Mouse (Mus musculus): Measurements from ENCODE around the gene Rec114.

Gene Rec114

GRCm38 (mm10) chr9:58718964-58719363 is 24.8 kb downstream of the Rec114 start:
- in situ Hi-C loops (cut with MboI, MseI), result loop anchor here (25.0 kb wide), 1 partner anchor 1882 kb away; no protein-coding TSS in a partner anchor

GRCm38 (mm10) chr9:58716886-58717285 is 26.9 kb downstream of the Rec114 start:
- in situ Hi-C loops (cut with MboI, MseI), result loop anchor here (25.0 kb wide), 1 partner anchor 1880 kb away; no protein-coding TSS in a partner anchor

GRCm38 (mm10) chr9:58710642-58711041 is 33.1 kb downstream of the Rec114 start:
- in situ Hi-C loops (cut with MboI, MseI), result loop anchor here (25.0 kb wide), 1 partner anchor 1873 kb away; no protein-coding TSS in a partner anchor

DNA sequence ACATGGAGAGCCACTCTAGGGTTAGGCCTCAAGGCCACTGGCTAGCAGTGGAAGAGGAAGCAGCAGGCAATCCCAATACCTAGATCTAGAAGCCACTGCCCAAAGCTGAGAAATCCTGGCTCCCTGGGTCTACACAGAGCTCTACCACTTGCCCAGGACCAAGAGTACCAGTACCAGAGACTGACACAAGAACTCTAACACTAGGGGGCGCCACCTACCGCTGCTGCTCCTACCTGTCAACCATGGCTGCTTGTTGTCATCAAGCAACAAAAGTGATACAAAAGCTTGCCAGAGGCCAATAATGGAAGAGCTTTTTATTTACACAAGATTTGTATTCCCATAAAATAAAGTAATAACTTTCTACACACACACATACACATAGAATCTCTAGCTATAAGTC is 33.8 kb downstream of the Rec114 start:
- in situ Hi-C loops (cut with MboI, MseI), result loop anchor here (25.0 kb wide), 1 partner anchor 1873 kb away; no protein-coding TSS in a partner anchor

DNA sequence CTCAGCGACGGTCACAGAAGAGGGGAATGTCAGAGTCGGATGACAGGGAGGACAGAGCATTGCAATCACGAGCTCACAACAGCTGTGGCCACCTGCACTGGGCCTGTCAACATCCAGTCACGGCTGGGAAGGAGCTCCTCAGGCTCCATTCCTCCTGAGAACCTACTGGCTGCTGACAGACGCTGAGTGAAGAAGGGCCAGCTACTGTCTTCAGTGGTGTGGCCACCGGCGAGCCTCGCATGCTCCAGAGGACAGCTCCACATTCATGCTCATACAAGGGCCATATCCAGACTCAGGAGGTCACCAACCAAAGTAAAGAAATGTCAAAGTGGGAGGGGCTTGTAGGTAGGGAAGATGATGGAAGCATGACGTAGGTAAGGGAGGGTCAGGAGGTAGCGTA is 36.0 kb downstream of the Rec114 start:
- in situ Hi-C loops (cut with MboI, MseI), result loop anchor here (25.0 kb wide), 1 partner anchor 1870 kb away; no protein-coding TSS in a partner anchor

DNA sequence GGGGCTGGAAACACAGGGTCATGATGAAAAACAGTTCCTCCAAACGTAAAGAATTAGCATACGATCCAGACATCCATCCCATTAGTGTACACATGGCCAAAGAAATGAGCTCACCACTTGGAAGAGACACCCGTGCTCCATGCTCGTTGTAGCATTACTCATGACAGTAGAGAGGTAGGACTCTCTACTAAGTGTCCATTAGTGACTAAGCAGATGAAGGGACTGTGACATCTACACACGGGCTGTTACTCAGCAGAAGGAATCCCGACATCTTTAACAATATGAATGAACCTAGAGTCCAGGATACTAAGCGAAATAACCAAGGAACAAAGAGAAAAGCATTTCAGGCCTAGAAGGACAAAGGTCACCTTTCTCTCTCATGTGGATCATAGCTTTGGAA is 37.7 kb downstream of the Rec114 start:
- in situ Hi-C loops (cut with MboI, MseI), result loop anchor here (25.0 kb wide), 1 partner anchor 1869 kb away; no protein-coding TSS in a partner anchor

DNA sequence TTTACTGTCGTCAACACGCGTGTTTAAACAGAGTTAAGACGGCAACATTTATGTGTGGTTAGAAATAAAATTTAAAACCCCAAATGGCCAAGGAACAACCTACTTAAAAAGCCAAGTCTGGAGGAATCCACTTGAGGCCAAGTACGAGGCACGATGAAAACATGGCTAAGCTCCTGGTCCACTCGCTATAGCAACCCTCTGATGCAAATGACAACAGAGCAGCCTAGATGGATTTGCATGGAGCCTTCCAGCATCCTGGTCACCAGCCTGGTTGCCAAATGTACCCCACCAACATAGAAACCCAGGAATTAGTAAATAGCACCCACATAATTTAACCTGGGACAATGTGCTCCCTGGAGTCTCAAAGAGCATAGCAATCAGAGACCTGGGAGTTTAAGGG is 40.0 kb downstream of the Rec114 start:
- in situ Hi-C loops (cut with MboI, MseI), result loop anchor here (25.0 kb wide), 1 partner anchor 1866 kb away; no protein-coding TSS in a partner anchor

DNA sequence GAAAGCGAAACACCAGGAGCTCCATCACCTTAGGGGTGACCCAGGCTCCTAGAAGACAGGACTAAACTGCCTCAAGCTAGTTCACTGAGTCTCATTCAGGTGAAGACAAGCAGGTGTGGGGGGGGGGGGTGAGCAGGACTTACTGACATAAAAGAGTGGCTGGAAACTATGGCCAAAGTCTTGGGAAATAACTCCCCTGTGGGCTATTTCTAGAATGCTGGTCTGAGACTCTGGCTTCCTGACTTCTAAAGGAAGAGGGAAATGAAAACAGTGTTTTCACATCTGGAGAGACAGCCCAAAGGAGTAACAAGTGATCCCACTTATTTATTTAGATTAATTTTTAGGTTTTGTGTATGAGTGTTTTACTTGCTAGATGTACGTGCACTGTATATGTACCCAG is 42.0 kb downstream of the Rec114 start:
- in situ Hi-C loops (cut with MboI, MseI), result loop anchor here (25.0 kb wide), 1 partner anchor 1864 kb away; no protein-coding TSS in a partner anchor

DNA sequence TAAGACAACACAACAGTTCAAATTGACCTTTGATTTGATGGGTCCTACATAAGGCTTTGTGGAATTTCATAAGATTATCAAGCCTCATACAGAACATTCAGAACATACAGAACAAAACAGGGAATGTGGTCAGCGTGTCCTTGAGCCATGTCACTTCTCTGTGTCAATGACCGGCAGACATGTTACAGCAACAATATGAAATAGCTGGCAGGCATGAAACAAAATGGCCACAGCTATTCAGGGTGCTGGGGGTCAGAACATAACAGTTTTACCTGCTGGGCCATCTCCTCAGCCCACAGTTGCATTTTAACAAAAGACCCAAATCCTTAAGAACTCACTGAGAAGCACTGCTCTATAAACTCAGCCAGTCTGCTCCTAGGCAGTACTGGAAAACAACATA is 45.3 kb downstream of the Rec114 start:
- in situ Hi-C loops (cut with MboI, MseI), result no loop called here

GRCm38 (mm10) chr9:58691471-58691870 is 52.3 kb downstream of the Rec114 start:
- in situ Hi-C loops (cut with MboI, MseI), result no loop called here

- in situ Hi-C loops (cut with MboI, MseI), result no loop called here
Observed at GRCm38 (mm10) chr9:58690701-58691100, 53.1 kb downstream of the Rec114 start.

DNA sequence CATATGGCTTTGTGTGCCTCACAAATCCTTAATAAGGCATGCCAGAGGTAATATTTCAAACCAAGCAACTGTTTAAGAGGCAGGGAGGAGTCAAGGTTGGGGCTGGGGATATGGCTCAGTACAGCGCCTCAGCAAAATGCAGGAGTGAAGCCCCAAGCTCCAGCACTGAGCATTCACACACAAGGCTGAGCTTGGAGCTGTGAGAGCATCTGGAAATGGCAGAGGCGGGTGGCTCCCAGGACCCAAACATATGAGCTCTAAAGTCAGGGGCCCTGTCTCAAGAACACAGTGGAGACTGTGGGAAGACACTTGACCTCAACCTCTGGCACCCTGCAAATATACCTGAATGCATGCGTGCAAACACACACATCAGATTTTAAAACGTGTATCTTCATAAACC is 55.7 kb downstream of the Rec114 start:
- in situ Hi-C loops (cut with MboI, MseI), result no loop called here

- in situ Hi-C loops (cut with MboI, MseI), result no loop called here
Observed at GRCm38 (mm10) chr9:58685290-58685689, 58.5 kb downstream of the Rec114 start.

DNA sequence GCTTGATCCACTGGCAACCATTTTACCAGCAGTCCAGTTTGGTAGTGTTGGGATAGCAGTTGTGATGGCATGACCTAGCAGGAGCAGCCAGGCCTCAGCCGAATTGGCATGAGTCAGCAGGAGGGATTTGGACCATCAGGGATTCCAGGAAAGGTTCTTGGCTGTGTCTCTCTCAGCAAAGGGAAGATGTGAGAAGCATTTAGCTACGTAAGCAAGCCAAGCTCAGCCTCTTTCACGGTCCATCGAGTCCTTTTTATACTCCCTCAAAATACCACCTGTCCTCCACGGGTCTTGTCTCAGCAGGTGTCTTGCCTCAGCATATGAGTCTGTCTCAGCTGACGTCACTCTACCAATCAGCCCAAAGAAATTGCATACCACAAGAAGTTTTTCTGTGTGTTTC is 60.4 kb downstream of the Rec114 start:
- in situ Hi-C loops (cut with MboI, MseI), result no loop called here

- in situ Hi-C loops (cut with MboI, MseI), result no loop called here
Observed at GRCm38 (mm10) chr9:58682106-58682505, 61.7 kb downstream of the Rec114 start.

GRCm38 (mm10) chr9:58681411-58681810 is 62.4 kb downstream of the Rec114 start:
- in situ Hi-C loops (cut with MboI, MseI), result no loop called here

DNA sequence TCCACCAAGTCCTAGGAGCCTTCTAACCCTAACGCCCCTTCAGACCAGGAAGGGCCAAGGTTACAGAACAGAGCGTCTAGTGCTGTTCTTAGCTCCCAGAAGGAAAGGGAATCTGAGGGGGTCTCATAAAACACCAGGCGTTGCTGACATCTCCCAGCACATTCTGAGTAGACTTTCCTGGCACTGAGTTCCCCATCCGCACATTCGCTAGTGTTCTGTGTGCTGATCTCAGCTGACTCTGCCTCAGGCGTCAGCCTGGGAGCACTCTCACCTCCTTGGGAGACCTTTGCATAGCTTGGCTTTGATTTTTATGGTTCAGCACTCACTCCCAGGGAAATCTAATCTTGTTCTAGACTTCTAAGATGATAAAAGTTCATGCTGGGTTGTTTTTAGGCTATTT is 68.4 kb downstream of the Rec114 start:
- in situ Hi-C loops (cut with MboI, MseI), result no loop called here

- in situ Hi-C loops (cut with MboI, MseI), result no loop called here
Observed at GRCm38 (mm10) chr9:58674736-58675135, 69.0 kb downstream of the Rec114 start.

DNA sequence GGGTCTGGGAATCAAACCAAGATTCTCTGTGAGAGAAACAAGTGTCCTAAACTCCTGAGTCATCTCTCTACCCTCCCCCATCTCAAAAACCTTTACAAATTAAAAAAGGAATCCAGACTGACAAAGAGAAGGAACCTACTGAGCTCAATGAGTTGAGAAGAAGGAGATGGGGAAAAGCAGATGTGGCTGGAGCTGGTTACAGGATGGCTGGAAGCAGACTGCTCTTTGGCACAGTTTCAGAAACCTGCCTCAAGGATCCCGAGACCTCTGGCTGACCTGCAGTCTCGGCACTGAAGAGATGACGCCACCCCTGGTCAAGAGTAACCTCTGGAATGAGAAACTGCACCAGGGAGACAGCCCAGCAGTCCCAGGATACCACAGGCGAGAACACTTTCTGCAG is 71.3 kb downstream of the Rec114 start:
- in situ Hi-C loops (cut with MboI, MseI), result no loop called here

DNA sequence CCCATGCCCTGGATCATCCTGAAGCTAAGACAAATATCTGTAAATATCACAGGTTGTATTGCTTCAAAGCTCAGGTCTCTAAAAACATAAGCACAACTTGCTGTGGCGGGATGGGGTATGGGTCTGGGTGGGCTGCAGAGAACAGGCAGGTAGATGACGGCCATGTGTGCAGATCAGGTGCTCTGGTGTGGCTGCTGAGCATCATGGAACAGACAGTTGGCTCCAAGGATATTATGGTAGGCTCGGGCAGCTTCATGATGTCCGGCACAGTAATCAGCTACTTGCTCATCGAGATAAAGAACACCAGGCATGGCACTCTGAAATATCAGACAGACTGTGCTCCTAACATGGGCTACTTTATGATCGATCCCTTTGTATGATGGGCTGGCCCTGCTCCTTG is 73.9 kb downstream of the Rec114 start:
- in situ Hi-C loops (cut with MboI, MseI), result no loop called here

DNA sequence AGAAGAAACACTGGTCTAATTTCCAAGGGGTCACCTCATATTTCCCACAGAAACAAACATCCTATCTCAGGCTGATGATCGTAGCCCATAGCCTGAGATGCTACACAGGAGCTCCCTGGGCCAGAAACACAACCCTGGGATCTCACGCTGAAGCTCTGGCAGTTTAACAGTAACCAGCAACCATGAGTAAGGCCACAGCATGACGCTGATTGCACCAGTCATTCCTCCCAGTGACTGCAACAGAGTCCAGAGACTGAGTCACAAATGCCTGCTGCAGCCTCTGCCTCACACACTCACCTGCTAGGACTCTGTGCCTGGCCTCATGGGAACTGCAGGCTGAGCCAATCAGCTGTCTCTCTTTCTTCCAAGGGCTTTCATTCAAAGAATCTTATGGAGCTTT is 74.7 kb downstream of the Rec114 start:
- in situ Hi-C loops (cut with MboI, MseI), result no loop called here

- in situ Hi-C loops (cut with MboI, MseI), result no loop called here
Observed at GRCm38 (mm10) chr9:58668171-58668570, 75.6 kb downstream of the Rec114 start.

DNA sequence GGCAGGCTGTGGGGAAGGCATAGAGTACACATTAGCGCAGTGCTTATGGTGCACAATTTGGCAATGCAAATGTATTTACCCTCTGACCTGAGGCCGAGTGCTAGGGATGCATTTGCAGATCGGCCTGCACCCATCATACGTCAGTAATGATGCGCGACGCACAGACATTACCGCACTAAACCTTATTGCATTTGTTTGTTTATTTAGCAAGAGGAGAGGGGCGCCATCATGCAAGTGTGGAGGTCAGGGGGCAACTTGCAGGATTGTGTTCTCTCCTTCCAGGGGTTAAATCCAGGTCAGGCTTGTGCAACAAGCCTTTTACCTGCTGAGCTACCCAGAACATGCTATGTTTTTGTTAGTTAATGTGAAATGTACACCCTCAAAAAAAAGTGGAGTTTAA is 76.5 kb downstream of the Rec114 start:
- in situ Hi-C loops (cut with MboI, MseI), result no loop called here

- in situ Hi-C loops (cut with MboI, MseI), result no loop called here
Observed at GRCm38 (mm10) chr9:58666191-58666590, 77.6 kb downstream of the Rec114 start.

Measured in T-helper 2 cell (primary cell).